Mouse (Mus musculus) embryonic facial prominence, embryonic 11.5 days (tissue): ENCODE results near the gene Olfr180. TPM values are rescaled to one million over a fixed set of nuclear protein-coding genes. Genes with fewer than 3 reads are reported as not detected.

Experiments
- ATAC-seq: fragments of 200-750 bp; cut with Nextera tagmentation; replicated peaks from 2 replicates; pipeline ENCODE4 v1.8.0; 2017; ENCODE audit warnings: low read depth; ENCODE audit not compliant: insufficient number of reproducible peaks, low FRiP score, low TSS enrichment
- DNase-seq: peaks from one replicate; pipeline ENCODE4 v3.0.0-alpha.2; 2015; ENCODE audit warnings: low spot score
- H3K27ac ChIP-seq: fragments of 300-500 bp; sonication (generic); replicated peaks from 2 replicates; pipeline ENCODE4 v1.5.1; 2014; ENCODE audit warnings: mild to moderate bottlenecking, low read depth, low read length, control low read depth
- H3K27me3 ChIP-seq: fragments of 300-500 bp; sonication (generic); 2 replicates; pipeline ENCODE4 v1.6.1; 2014; ENCODE audit warnings: mild to moderate bottlenecking, low read length, moderate library complexity, mixed read lengths; ENCODE audit not compliant: control insufficient read depth, insufficient read depth
- H3K36me3 ChIP-seq: fragments of 300-500 bp; sonication (generic); replicated peaks from 2 replicates; pipeline ENCODE4 v1.6.1; 2014; ENCODE audit warnings: low read depth, mild to moderate bottlenecking, low read length, moderate library complexity, mixed read lengths; ENCODE audit not compliant: control insufficient read depth, insufficient read depth
- H3K4me1 ChIP-seq: fragments of 300-500 bp; sonication (generic); 2 replicates; pipeline ENCODE4 v1.6.1; 2014; ENCODE audit warnings: low read length, mixed read lengths; ENCODE audit not compliant: control insufficient read depth, insufficient read depth
- H3K4me2 ChIP-seq: fragments of 300-500 bp; sonication (generic); 2 replicates; pipeline ENCODE4 v1.6.1; 2014; ENCODE audit warnings: low read depth, mild to moderate bottlenecking, control low read depth, low read length, moderate library complexity
- H3K4me3 ChIP-seq: fragments of 300-500 bp; sonication (generic); 2 replicates; pipeline ENCODE4 v1.5.1; 2014; ENCODE audit warnings: low read depth, low read length, control low read depth
- H3K9ac ChIP-seq: fragments of 300-500 bp; sonication (generic); replicated peaks from 2 replicates; pipeline ENCODE4 v1.6.1; 2014; ENCODE audit warnings: mild to moderate bottlenecking, control low read depth, low read length
- H3K9me3 ChIP-seq: fragments of 300-500 bp; sonication (generic); replicated peaks from 2 replicates; pipeline ENCODE4 v1.6.1; 2016; ENCODE audit warnings: mild to moderate bottlenecking, low read length, inconsistent platforms, mixed read lengths; ENCODE audit not compliant: control insufficient read depth
- WGBS: fragments of 180-500 bp; shearing (Covaris S2); extraction: QIAGEN DNeasy Blood & Tissue Kit; methylation state at CpG from one replicate; pipeline ENCODE4 v1.1.7; 2014; 5-methylcytosine and 5-hydroxymethylcytosine counted together
- polyA plus RNA-seq: library from polyadenylated mRNA; unstranded; fragments of >200 nt; fragmentation: Nextera tagmentation; extraction: Ambion mirVana; gene quantifications from 2 replicates; pipeline ENCODE4 v1.2.1, GENCODE M21; 2014

Olfr180 gene
- polyA plus RNA-seq: not detected in 2 replicates

GRCm38 (mm10) chr16:58929292-58929691 lies at the start of gene Olfr180:
Olfr180 (minus strand) TSS chr16:58929392.
- H3K4me3 ChIP-seq: no peak within 1 kb of the TSS
- no peaks in the 10 kb centered on the region for H3K27me3 ChIP-seq
- no peaks in the 10 kb centered on the region for H3K9me3 ChIP-seq
- no peaks in the 10 kb centered on the region for H3K36me3 ChIP-seq
- H3K9ac ChIP-seq: no peak within 1 kb of the TSS
- no peak for DNase-seq
- H3K4me1 ChIP-seq: no peaks in the 10 kb centered on the region
- H3K27ac ChIP-seq: no peak within 1 kb of the TSS
- H3K4me2 ChIP-seq: no peak within 1 kb of the TSS
- 84% methylated on average over 4 of the region's 4 CpGs for WGBS
- no peak for ATAC-seq

DNA sequence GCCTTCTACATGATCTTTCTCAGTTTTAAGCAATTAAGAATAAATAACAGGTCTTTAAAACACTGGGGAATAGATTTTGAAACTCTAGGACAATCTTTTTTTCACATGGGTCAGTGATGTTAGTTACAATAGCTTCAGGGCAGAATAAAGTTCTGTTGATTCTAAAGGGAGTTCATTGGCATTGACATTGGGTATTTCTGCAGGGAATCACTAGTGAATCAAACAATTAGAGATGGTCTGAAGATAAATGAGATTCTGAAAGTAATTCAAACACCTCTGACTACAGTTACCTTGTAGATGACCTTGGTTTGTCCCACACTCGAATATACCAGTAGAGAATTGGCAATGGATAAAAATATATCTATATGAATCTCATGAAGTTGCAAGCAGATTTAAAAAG lies 537 bp downstream of the Olfr180 start, which contains the start of gene Olfr181:
Gene Olfr181 (minus strand): TSS at position 101 of the 400 bp plus-strand sequence.
- no peaks in the 10 kb centered on the region for H3K9me3 ChIP-seq
- WGBS: 69% methylated on average over 1 of the region's 1 CpGs
- H3K36me3 ChIP-seq: no peaks in the 10 kb centered on the region
- H3K9ac ChIP-seq: no peak within 1 kb of the TSS
- DNase-seq: no peak
- ATAC-seq: no peak
- H3K4me2 ChIP-seq: no peak within 1 kb of the TSS
- H3K4me3 ChIP-seq: no peak within 1 kb of the TSS
- no peaks in the 10 kb centered on the region for H3K4me1 ChIP-seq
- H3K27ac ChIP-seq: no peak within 1 kb of the TSS
- no peaks in the 10 kb centered on the region for H3K27me3 ChIP-seq

- Histone ChIP-seq H3K9ac (no peak within 1 kb of the TSS), H3K4me2 (no peak within 1 kb of the TSS), H3K4me1 (no peaks in the 10 kb centered on the region), H3K4me3 (no peak within 1 kb of the TSS), H3K9me3 (no peaks in the 10 kb centered on the region), H3K36me3 (no peaks in the 10 kb centered on the region), H3K27ac (no peak within 1 kb of the TSS), H3K27me3 (no peaks in the 10 kb centered on the region)
- ATAC-seq (no peak), DNase-seq (no peak)
- 88% methylated on average over 3 of the region's 3 CpGs for WGBS
These were observed 37.2 kb downstream of the Olfr180 start, which contains the start of gene Olfr178 for GRCm38 (mm10) chr16:58891963-58892362. Olfr178 (minus strand) TSS chr16:58892063.

GRCm38 (mm10) chr16:58884416-58884815 lies 44.8 kb downstream of the Olfr180 start:
- H3K27ac ChIP-seq: no peak overlapping the region
- WGBS: 89% methylated on average over 2 of the region's 2 CpGs
- ATAC-seq (no peak), DNase-seq (no peak)
- no peak overlapping the region for H3K4me2 ChIP-seq
- no peak overlapping the region for H3K9ac ChIP-seq
- no peaks in the 10 kb centered on the region for H3K27me3 ChIP-seq
- no peaks in the 10 kb centered on the region for H3K9me3 ChIP-seq
- H3K36me3 ChIP-seq: no peaks in the 10 kb centered on the region
- H3K4me3 ChIP-seq: no peak overlapping the region
- H3K4me1 ChIP-seq: no peaks in the 10 kb centered on the region

- DNase-seq (no peak), ATAC-seq (no peak)
- Histone ChIP-seq H3K4me2 (no peak within 1 kb of the TSS), H3K4me1 (no peaks in the 10 kb centered on the region), H3K27ac (no peak within 1 kb of the TSS), H3K9me3 (no peaks in the 10 kb centered on the region), H3K36me3 (no peaks in the 10 kb centered on the region), H3K9ac (no peak within 1 kb of the TSS), H3K27me3 (no peaks in the 10 kb centered on the region), H3K4me3 (no peak within 1 kb of the TSS)
- 66% methylated on average over 1 of the region's 1 CpGs for WGBS
These were observed 54.5 kb downstream of the Olfr180 start, which contains the start of gene Olfr177 for GRCm38 (mm10) chr16:58874668-58875067. Olfr177 (minus strand) TSS chr16:58874768.

Other genes with a start within 250 kb of the Olfr180 start
- gene Gpr15, start 210.3 kb downstream of the Olfr180 start, polyA plus RNA-seq: not detected in 2 replicates
- 143 and 145 TPM in 2 replicates for gene Cldnd1, start 201.5 kb downstream of the Olfr180 start, polyA plus RNA-seq
- gene Olfr172, start 166.2 kb downstream of the Olfr180 start, polyA plus RNA-seq: not detected in 2 replicates
- 0.11 TPM in 1 of 2 replicates, not detected in the other for gene Olfr173, start 129.1 kb downstream of the Olfr180 start, polyA plus RNA-seq
- not detected in 2 replicates for gene Olfr175-ps1, start 102.6 kb downstream of the Olfr180 start, polyA plus RNA-seq
- not detected in 2 replicates for gene Olfr177, start 54.6 kb downstream of the Olfr180 start, polyA plus RNA-seq
- not detected in 2 replicates for gene Olfr178, start 37.3 kb downstream of the Olfr180 start, polyA plus RNA-seq
- gene Olfr181, start 637 bp downstream of the Olfr180 start, polyA plus RNA-seq: not detected in 2 replicates
- not detected in 2 replicates for gene Olfr183, start 66.0 kb upstream of the Olfr180 start, polyA plus RNA-seq
- gene Olfr186, start 100.9 kb upstream of the Olfr180 start, polyA plus RNA-seq: not detected in 2 replicates
- gene Olfr187, start 110.4 kb upstream of the Olfr180 start, polyA plus RNA-seq: not detected in 2 replicates
- gene Olfr190, start 148.6 kb upstream of the Olfr180 start, polyA plus RNA-seq: not detected in 2 replicates
- gene Olfr191, start 160.4 kb upstream of the Olfr180 start, polyA plus RNA-seq: not detected in 2 replicates
- gene Olfr193, start 182.5 kb upstream of the Olfr180 start, polyA plus RNA-seq: not detected in 2 replicates
- not detected in 2 replicates for gene Olfr194, start 191.7 kb upstream of the Olfr180 start, polyA plus RNA-seq
- gene Olfr195, start 217.7 kb upstream of the Olfr180 start, polyA plus RNA-seq: not detected in 2 replicates
- not detected in 2 replicates for gene Olfr196, start 241.1 kb upstream of the Olfr180 start, polyA plus RNA-seq